Mouse (Mus musculus) MEL (cell line): ENCODE results near the gene Tspan32. TPM values are rescaled to one million over a fixed set of nuclear protein-coding genes. Genes with fewer than 3 reads are reported as not detected.

Experiments
- polyA plus RNA-seq, 2 experiments: library from polyadenylated mRNA; stranded (reverse) in 1 of 2; unstranded in 1 of 2; fragments of >175 nt in 1 of 2; fragments of >200 nt in 1 of 2; gene quantifications; 2 replicates each; pipeline versions ENCODE4 v1.2.1 to v1.2.4; 2012; ENCODE audit warnings: low replicate concordance in 2 of 2, low read depth in 1 of 2; ENCODE audit not compliant: insufficient read length in 2 of 2, insufficient read depth in 1 of 2, missing spikeins in 1 of 2
- total RNA-seq: library from RNA; depleted of rRNA; stranded (reverse); fragments of 300-350 nt; gene quantifications from 2 replicates; pipeline ENCODE4 v1.2.3, GENCODE M21; 2012; rRNA removed

Gene Tspan32
- total and polyA plus RNA-seq, 3 experiments, result 53.5 to 212 (median 205) TPM

Other genes starting within 250 kb of the Tspan32 start
- not detected in 2 replicates for gene Th, start 73.9 kb upstream of the Tspan32 start, total RNA-seq
- not detected for gene Th, start 73.9 kb upstream of the Tspan32 start, polyA plus RNA-seq
- gene Ascl2, start 35.8 kb upstream of the Tspan32 start, total RNA-seq, result not detected in 2 replicates
- not detected for gene Ascl2, start 35.8 kb upstream of the Tspan32 start, polyA plus RNA-seq
- gene Cd81, start 47.7 kb downstream of the Tspan32 start, total RNA-seq, result 86.8 and 105 TPM in 2 replicates
- gene Cd81, start 47.7 kb downstream of the Tspan32 start, polyA plus RNA-seq, result 100 to 1,000 TPM in 1 of 2 experiments, not detected in 1; 133 TPM
- 63.9 and 76.9 TPM in 2 replicates for gene Tssc4, start 64.2 kb downstream of the Tspan32 start, total RNA-seq
- gene Tssc4, start 64.2 kb downstream of the Tspan32 start, polyA plus RNA-seq, result 10 to 100 TPM in 1 of 2 experiments, not detected in 1; 75.6 TPM
- 1.5 and 1.7 TPM in 2 replicates for gene Trpm5, start 89.6 kb downstream of the Tspan32 start, total RNA-seq
- 1 to 10 TPM in 1 of 2 experiments, not detected in 1; 1.9 TPM for gene Trpm5, start 89.6 kb downstream of the Tspan32 start, polyA plus RNA-seq
- 0.85 and 0.96 TPM in 2 replicates for gene Kcnq1, start 101.3 kb downstream of the Tspan32 start, total RNA-seq
- under 1 TPM in 1 of 2 experiments, not detected in 1; 0.63 TPM for gene Kcnq1, start 101.3 kb downstream of the Tspan32 start, polyA plus RNA-seq